Mouse (Mus musculus) layer of hippocampus, adult 2 months (tissue): ENCODE measurements around the gene Abhd16b. TPM values are rescaled to one million over a fixed set of nuclear protein-coding genes. Genes with fewer than 3 reads are reported as not detected.
"Not testable (repeated sequence)": the region's sequence is repeated elsewhere in the genome, so short reads cannot be mapped to it uniquely, and the experiment has no call there.

Experiments
- DNase-seq, 2 experiments: peaks; one replicate each; pipeline ENCODE4 v3.0.0; 2022; ENCODE audit warnings: low spot score in 2 of 2
- H3K27ac ChIP-seq: fragments of 200-600 bp; 2 replicates; pipeline ENCODE4 v1.8.1; 2022
- H3K4me3 ChIP-seq: fragments of 200-600 bp; 2 replicates; pipeline ENCODE4 v1.8.1; 2022; ENCODE audit warnings: mild to moderate bottlenecking
- CTCF ChIP-seq: fragments of 200-600 bp; conservative IDR thresholded peaks from 2 replicates; pipeline ENCODE4 v1.8.1; 2022; ENCODE audit warnings: antibody characterized with exemption, mild to moderate bottlenecking, moderate library complexity
- total RNA-seq, 2 experiments: library from RNA; stranded (reverse); gene quantifications; 2 replicates each; pipeline ENCODE4 v1.2.3; 2021

Abhd16b gene
- total RNA-seq, 2 experiments from 2014 or later: not detected

DNA sequence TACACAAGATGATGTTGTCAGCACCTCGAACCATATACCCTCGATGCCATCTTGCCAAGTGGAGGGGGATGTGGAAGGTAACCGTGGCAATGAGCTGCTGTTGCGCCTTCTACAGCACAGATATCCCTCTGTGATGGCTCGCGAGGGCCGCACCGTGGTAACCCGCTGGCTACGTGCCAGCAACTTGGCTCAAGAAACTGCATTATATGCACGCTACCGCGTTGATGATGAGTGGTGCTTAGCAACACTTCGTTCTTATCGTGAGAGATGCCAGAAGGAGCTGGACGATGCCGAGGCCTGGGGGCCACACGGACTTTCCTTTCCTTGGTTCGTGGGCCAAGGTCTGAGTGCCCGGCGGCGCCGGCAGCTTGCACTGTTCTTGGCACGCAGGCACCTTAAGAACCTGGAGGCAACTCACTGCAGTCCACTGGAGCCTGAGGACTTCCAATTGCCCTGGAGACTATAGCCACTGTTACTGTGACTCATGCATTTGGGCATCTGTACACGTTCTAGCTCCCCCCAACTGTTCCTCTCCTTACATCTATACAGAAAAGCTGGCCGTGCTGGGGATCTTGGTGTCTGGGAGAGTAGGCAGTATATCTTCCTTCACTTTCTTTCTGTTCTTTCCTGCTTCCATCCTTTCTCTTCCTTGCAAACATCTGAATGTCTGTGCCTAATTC, 1.4 kb downstream of the Abhd16b start:
- no peak for TF ChIP-seq CTCF
- H3K4me3 ChIP-seq: no peak overlapping the region
- no peak overlapping the region for H3K27ac ChIP-seq
- DNase-seq: no peak

DNA sequence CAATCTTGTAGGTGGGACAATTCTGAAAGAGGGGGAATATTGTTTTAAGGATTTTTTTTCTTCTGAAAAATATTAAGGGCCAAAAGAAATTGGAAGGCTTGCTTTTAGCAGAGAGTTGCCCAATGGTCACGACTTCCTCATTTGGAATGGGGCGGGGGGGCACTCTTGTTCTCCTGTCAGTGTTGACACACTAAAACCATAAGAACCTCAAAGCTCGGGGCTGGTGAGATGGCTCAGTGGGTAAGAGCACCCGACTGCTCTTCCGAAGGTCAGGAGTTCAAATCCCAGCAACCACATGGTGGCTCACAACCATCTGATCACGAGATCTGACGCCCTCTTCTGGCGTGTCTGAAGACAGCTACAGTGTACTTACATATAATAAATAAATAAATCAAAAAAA, 2.8 kb downstream of the Abhd16b start:
- not testable (repeated sequence) for H3K4me3 ChIP-seq, H3K27ac ChIP-seq, DNase-seq

- peak; percentile 79 for TF ChIP-seq CTCF
- peak; percentile 19 to 29 for DNase-seq
- H3K27ac ChIP-seq: peak overlapping the region; percentile 95
These were observed 3.3 kb downstream of the Abhd16b start for GRCm38 (mm10) chr2:181496281-181496680.

DNA sequence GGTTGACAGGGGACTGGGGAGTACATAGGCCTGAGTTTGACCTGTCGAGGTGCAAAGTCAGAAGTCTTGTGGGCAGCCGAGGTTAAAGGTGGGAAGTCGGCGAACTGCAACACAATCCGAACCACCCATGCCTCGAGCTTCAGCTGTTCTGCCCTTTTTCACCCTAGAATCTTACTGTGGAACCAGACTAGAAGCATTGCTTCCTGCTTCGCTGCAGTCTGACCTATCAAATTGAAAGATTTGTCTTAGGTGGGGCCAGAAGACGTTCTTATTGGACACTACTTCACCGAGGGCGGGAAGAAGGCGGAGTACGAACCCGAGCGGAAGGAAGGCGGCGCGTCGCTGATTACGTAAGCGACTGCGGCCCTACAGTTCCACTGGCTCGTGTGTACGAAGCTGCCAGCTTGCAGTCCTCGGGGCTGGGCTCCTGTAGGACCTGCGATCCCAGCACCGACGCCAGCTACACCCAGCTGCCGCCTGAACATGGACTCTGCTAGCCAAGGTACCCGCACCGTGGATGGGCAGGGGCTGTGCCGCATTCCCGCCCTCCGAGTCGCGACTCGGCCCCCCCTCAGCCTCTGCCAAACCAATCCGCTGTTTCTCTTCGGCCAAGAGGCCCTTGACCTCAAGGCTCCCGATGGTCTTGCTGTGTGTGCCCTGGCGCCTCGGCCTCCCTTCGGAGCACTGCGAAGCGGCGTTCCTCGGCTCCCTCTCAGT, 4.0 kb downstream of the Abhd16b start, which contains the start of gene Tpd52l2:
Tpd52l2 (plus strand) TSS at position 312 of the 717 bp plus-strand sequence.
- peak within 1 kb of the TSS; percentile 95 for H3K27ac ChIP-seq
- H3K4me3 ChIP-seq: peak within 1 kb of the TSS; percentile 95
- DNase-seq: peak; percentile 91 to 95
- TF ChIP-seq CTCF: no peak

More at GRCm38 (mm10) chr2:181496281-181496680, 3.3 kb downstream of the Abhd16b start:
- H3K4me3 ChIP-seq: peak overlapping the region; percentile 95

DNA sequence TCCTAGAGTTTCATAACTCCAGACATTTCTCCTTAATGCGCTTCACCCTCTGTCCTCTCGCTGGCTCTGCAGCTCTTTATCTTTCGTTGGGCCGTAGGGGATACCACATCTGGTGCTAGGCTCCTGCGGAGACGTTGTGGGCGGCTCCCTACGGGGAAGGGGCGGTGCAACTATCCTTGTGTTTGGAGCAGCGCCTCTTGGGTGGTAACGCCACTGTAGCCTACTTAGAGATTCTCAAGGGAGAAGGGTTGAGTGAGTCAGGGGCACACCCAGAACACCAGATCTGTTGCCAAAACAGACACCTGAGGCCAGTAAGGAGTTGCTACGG, 4.5 kb downstream of the Abhd16b start:
- Histone ChIP-seq H3K27ac (peak overlapping the region; percentile 95), H3K4me3 (peak overlapping the region; percentile 95)
- no peak for TF ChIP-seq CTCF
- no peak for DNase-seq

- Histone ChIP-seq H3K27ac (no peak overlapping the region), H3K4me3 (no peak overlapping the region)
- DNase-seq: no peak
- TF ChIP-seq CTCF: no peak
These were observed 5.6 kb downstream of the Abhd16b start for GRCm38 (mm10) chr2:181498644-181499043.

- TF ChIP-seq CTCF: no peak
- H3K27ac ChIP-seq: no peak overlapping the region
- no peak overlapping the region for H3K4me3 ChIP-seq
- no peak for DNase-seq
These were observed 16.2 kb downstream of the Abhd16b start for GRCm38 (mm10) chr2:181509191-181509590.

DNA sequence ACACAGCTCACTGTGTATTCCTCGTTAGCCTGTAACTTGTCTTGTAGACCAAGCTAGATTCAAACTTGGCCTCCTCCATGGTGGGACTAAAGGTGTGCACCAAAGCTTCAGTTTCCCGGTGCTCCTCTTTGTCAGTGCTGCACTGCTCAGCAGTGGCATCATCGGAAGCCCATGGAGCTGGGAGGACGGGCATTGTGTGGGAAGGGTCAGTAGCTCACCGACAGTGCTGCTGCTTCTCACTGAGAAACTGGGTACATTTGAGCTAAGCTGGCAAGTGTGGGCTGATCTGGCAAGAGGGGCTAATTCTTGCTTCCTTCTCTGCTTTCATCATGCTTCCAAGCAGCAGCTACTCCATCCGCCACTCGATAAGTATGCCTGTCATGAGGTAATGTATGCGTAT, 18.2 kb downstream of the Abhd16b start:
- DNase-seq: no peak
- Histone ChIP-seq H3K27ac (no peak overlapping the region), H3K4me3 (no peak overlapping the region)
- no peak for TF ChIP-seq CTCF

- no peak for TF ChIP-seq CTCF
- Histone ChIP-seq H3K4me3 (peak overlapping the region; percentile 86), H3K27ac (peak overlapping the region; percentile 98)
- DNase-seq: no peak
These were observed 26.2 kb downstream of the Abhd16b start for GRCm38 (mm10) chr2:181519201-181519600.

DNA sequence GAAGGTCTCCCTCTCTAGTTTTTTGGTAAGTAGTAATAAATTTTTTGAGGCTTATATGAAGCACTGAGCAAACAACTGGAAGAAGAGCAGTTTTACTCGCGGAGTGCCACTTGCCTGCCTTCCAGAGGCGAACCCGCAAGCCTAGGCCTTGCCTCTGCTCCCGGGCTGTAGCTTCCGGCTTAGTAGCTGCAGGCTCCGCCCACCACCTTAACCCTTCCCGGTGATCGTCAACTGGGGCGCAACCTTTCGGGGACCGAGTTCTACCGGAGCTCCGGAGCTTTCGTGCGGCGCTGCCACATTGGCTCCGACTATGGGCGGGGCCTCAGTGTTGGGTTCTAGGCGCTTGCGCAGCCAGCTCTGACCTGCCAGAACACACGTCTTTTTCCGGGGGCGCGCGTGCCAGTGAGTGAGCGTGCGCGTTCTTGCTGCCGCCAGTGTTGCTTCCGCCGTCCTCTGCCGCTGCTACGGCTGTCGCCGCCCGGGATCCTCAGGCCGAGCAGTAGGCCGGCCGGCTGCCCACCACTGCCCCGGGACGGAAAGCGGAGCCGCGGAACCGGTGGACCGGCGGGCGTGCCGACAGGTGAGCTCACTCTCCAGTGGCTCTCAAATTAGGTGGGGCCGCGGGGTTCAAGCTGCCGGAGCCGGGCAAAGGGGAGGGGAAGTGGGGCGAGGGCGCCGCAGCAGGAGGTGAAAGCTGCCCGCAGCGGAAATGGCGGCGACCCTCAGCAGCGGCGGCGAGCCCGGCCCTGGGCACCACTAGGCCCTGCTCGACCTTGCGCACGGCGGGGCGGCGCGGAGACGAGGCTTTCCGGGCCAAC, 27.3 kb downstream of the Abhd16b start, which contains the start of gene Dnajc5:
Dnajc5 (plus strand) TSS at position 368 of the 818 bp plus-strand sequence.
- peak; percentile 97 to 98 for DNase-seq
- H3K27ac ChIP-seq: peak within 1 kb of the TSS; percentile 98
- no peak for TF ChIP-seq CTCF
- peak within 1 kb of the TSS; percentile 86 for H3K4me3 ChIP-seq

- no peak for TF ChIP-seq CTCF
- DNase-seq: no peak
- peak overlapping the region; percentile 86 for H3K4me3 ChIP-seq
These were observed 27.9 kb downstream of the Abhd16b start for GRCm38 (mm10) chr2:181520936-181521227.

DNA sequence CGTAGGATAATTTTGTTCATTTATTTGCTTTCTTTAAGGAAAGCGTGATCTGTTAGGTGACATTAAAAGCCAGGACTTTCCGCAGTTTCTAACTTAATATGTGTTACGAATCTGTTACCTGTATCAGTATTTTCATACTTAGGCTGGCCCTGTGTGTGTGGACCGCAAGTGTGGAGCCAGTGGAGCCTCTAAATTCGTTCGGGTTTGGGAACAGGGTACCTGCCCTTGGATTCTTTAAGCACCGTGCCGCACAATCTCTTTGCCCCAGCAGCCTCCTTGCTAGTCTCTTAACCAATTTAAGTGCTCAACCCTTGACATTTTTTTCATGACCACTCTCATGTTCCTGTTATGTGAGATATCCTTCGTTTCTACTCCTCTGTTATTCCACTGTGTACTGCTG, 28.5 kb downstream of the Abhd16b start:
- Histone ChIP-seq H3K4me3 (peak overlapping the region; percentile 86), H3K27ac (peak overlapping the region; percentile 98)
- TF ChIP-seq CTCF: no peak
- DNase-seq: no peak

More at GRCm38 (mm10) chr2:181520936-181521227, 27.9 kb downstream of the Abhd16b start:
- peak overlapping the region; percentile 98 for H3K27ac ChIP-seq

- TF ChIP-seq CTCF: peak; percentile 87
- no peak overlapping the region for H3K27ac ChIP-seq
- no peak for DNase-seq
These were observed 29.8 kb downstream of the Abhd16b start for GRCm38 (mm10) chr2:181522811-181523210.

More at GRCm38 (mm10) chr2:181522811-181523210, 29.8 kb downstream of the Abhd16b start:
- 0 out of 2 replicates have a peak overlapping the region, but pooled peaks have one; percentile 6 for H3K4me3 ChIP-seq
